Mouse (Mus musculus) forebrain, embryonic 15.5 days (tissue): ENCODE results near the gene Gjd3. TPM values are rescaled to one million over a fixed set of nuclear protein-coding genes. Genes with fewer than 3 reads are reported as not detected.

Experiments
- ATAC-seq: fragments of 200-750 bp; cut with Nextera tagmentation; replicated peaks from 2 replicates; pipeline ENCODE4 v1.8.0; 2017; ENCODE audit warnings: mild to moderate bottlenecking, moderate TSS enrichment, moderate library complexity
- H3K27ac ChIP-seq: fragments of 300-500 bp; sonication (generic); replicated peaks from 2 replicates; pipeline ENCODE4 v1.5.1; 2015; ENCODE audit warnings: mild to moderate bottlenecking, inconsistent platforms
- H3K27me3 ChIP-seq: fragments of 300-500 bp; sonication (generic); 2 replicates; pipeline ENCODE4 v1.6.1; 2015; ENCODE audit warnings: inconsistent platforms
- H3K36me3 ChIP-seq: fragments of 300-500 bp; sonication (generic); 2 replicates; pipeline ENCODE4 v1.6.1; 2015; ENCODE audit warnings: mild to moderate bottlenecking, inconsistent platforms
- H3K4me1 ChIP-seq: fragments of 300-500 bp; sonication (generic); 2 replicates; pipeline ENCODE4 v1.6.1; 2015; ENCODE audit warnings: inconsistent platforms
- H3K4me2 ChIP-seq: fragments of 300-500 bp; sonication (generic); replicated peaks from 2 replicates; pipeline ENCODE4 v1.6.1; 2015; ENCODE audit warnings: mild to moderate bottlenecking, inconsistent platforms
- H3K4me3 ChIP-seq: fragments of 300-500 bp; sonication (generic); 2 replicates; pipeline ENCODE4 v1.5.1; 2015; ENCODE audit warnings: mild to moderate bottlenecking, inconsistent platforms
- H3K9ac ChIP-seq: fragments of 300-500 bp; sonication (generic); replicated peaks from 2 replicates; pipeline ENCODE4 v1.6.1; 2015; ENCODE audit warnings: mild to moderate bottlenecking, inconsistent platforms
- H3K9me3 ChIP-seq: fragments of 300-500 bp; sonication (generic); 2 replicates; pipeline ENCODE4 v1.6.1; 2016; ENCODE audit warnings: inconsistent platforms
- WGBS: fragments of 180-500 bp; shearing (Covaris S2); methylation state at CpG from one replicate; pipeline ENCODE4 v1.1.7; 2015; ENCODE audit warnings: mixed read lengths; 5-methylcytosine and 5-hydroxymethylcytosine counted together
- polyA plus RNA-seq: library from polyadenylated mRNA; unstranded; fragments of >200 nt; fragmentation: Nextera tagmentation; extraction: Ambion mirVana; gene quantifications from 2 replicates; pipeline ENCODE4 v1.2.1, GENCODE M21; 2015

Gjd3 gene
- polyA plus RNA-seq, 1 experiment from 2014 or later = 0.62 TPM

DNA sequence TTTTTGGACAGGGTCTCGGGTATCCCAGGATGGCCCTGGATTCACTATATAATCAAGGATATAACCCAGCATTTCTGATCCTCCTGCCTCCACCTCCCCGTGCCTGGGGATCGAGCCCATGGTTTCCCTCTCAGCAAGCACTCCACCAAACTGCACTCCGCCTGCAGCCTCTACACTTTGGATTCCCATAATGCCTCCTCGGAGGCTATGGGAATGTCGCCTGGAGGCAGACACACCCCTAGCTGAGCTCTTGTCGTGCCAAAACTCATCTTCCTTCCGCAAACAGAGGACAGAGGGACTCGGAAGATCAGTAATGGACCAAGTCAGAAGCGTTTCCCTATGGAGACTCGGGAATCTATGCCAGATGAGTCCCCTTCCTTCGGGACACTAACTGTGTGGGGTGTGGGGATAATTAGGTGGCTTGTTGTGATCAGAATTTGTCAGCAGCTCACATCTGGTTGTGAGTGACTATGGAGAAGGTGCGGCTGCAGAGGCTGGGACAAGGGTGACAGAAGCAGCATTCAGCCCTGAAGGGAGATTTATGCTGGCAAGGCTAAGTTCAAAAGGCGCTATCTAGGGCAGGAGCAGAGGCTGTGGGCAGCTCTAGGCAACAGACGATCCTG, 4.2 kb downstream of the Gjd3 start:
- Histone ChIP-seq H3K36me3 (no peaks in the 10 kb centered on the region), H3K27ac (no peak overlapping the region), H3K9me3 (no peaks in the 10 kb centered on the region), H3K4me3 (no peak overlapping the region), H3K9ac (no peak overlapping the region), H3K27me3 (peaks cover 7% of the 10 kb centered on the region), H3K4me2 (no peak overlapping the region), H3K4me1 (peaks cover 11% of the 10 kb centered on the region)
- WGBS = 69% methylated on average over 15 of the region's 15 CpGs
- ATAC-seq = no peak

DNA sequence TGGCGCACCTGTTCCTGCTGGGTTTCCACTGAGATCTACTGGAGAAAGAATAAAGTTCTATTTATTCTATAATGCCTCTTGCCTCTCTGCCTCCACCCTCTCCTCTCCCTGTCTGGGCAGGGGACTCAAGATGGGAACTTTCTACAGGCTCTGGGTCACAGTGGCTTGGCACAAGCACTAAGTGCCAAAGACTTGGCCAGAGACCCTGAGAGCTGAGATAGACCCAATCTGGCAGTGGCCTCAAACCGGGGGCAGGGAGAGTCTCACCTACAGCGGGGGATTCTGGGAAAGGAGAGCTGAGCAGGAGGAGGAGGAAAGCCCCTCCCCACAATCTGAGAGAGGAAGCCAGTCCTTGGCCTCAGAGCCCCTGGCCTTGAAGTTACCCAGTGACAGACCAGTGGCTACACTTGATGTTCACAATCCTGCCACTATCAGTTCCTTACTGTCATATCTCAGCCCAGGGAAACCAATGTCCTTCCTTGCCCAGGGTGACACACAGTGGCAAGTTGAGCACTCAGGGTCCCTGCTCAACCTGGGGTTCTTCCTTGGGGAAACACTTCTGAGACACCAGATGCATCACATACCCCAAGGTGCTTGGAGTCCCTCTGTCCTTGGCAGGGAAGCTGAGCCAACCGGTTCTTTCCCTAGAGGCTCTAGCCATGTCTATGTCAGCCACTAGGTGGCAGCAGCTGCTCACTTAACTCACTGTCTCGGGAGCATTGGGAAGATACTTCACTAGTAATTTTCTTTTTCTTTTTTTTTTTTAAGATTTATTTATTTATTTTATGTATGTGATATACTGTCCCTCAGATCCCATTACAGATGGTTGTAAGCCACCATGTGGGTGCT, 7.7 kb downstream of the Gjd3 start:
- H3K4me2 ChIP-seq = no peak overlapping the region
- no peak for ATAC-seq
- no peaks in the 10 kb centered on the region; the same call in 1 of the 2 replicates for H3K27me3 ChIP-seq
- H3K36me3 ChIP-seq = 0 out of 2 replicates have a peak, but pooled peaks cover 5% of the 10 kb centered on the region
- H3K4me3 ChIP-seq = no peak overlapping the region
- 53% methylated on average over 5 of the region's 5 CpGs for WGBS
- H3K27ac ChIP-seq = no peak overlapping the region
- no peak overlapping the region for H3K9ac ChIP-seq
- no peaks in the 10 kb centered on the region for H3K9me3 ChIP-seq
- peaks cover 20% of the 10 kb centered on the region for H3K4me1 ChIP-seq

GRCm38 (mm10) chr11:98974213-98974612, 8.6 kb downstream of the Gjd3 start:
- no peak overlapping the region for H3K27ac ChIP-seq
- WGBS = 83% methylated on average over 6 of the region's 6 CpGs
- H3K9me3 ChIP-seq = no peaks in the 10 kb centered on the region
- no peak overlapping the region for H3K4me2 ChIP-seq
- H3K4me1 ChIP-seq = peaks cover 29% of the 10 kb centered on the region
- ATAC-seq = no peak
- H3K4me3 ChIP-seq = no peak overlapping the region
- H3K36me3 ChIP-seq = 0 out of 2 replicates have a peak, but pooled peaks cover 5% of the 10 kb centered on the region
- H3K9ac ChIP-seq = no peak overlapping the region
- H3K27me3 ChIP-seq = no peaks in the 10 kb centered on the region; the same call in 1 of the 2 replicates

- Histone ChIP-seq H3K4me1 (peaks cover 35% of the 10 kb centered on the region), H3K27me3 (no peaks in the 10 kb centered on the region), H3K4me2 (no peak overlapping the region), H3K9ac (no peak overlapping the region), H3K9me3 (no peaks in the 10 kb centered on the region), H3K4me3 (no peak overlapping the region), H3K27ac (no peak overlapping the region), H3K36me3 (0 out of 2 replicates have a peak, but pooled peaks cover 5% of the 10 kb centered on the region)
- WGBS = 87% methylated on average over 14 of the region's 14 CpGs
- no peak for ATAC-seq
Observed at GRCm38 (mm10) chr11:98973584-98973983, 9.2 kb downstream of the Gjd3 start.

DNA sequence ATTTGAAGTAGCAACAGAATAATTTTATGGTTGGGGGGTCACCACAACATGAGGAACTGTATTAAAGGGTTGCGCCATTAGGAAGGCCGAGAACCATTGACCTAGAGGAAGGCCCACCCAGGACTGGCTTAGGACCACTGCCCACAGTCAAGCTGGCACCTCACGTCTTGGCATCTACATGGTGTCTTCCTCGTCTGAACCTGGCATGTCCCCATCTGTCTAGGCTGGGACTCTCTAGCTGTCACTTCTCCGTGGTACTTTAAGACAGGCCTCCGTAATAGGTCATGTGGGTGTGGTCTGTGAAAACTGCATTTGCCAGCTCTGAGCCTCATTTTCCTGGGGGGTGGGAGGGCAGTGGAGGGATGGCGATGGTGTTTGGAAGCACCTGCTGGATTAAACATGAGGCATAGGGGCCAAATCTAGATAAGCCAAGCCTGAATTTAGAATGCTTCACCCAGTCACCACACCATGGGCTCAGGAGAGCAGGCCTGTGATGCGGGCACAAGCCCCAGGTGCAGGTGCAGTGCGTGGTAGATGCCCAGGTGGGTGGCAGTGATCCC, 9.9 kb downstream of the Gjd3 start:
- no peaks in the 10 kb centered on the region for H3K27me3 ChIP-seq
- no peak for ATAC-seq
- H3K9ac ChIP-seq = no peak overlapping the region
- H3K4me2 ChIP-seq = no peak overlapping the region
- H3K4me1 ChIP-seq = peaks cover 42% of the 10 kb centered on the region
- no peaks in the 10 kb centered on the region for H3K9me3 ChIP-seq
- no peak overlapping the region for H3K27ac ChIP-seq
- H3K36me3 ChIP-seq = 0 out of 2 replicates have a peak, but pooled peaks cover 5% of the 10 kb centered on the region
- no peak overlapping the region for H3K4me3 ChIP-seq
- WGBS = 83% methylated on average over 9 of the region's 9 CpGs

GRCm38 (mm10) chr11:98972215-98972614, 10.6 kb downstream of the Gjd3 start:
- H3K9ac ChIP-seq = no peak overlapping the region
- 0 out of 2 replicates have a peak, but pooled peaks cover 5% of the 10 kb centered on the region for H3K36me3 ChIP-seq
- no peaks in the 10 kb centered on the region for H3K9me3 ChIP-seq
- peaks cover 49% of the 10 kb centered on the region for H3K4me1 ChIP-seq
- WGBS = 53% methylated on average over 9 of the region's 9 CpGs
- H3K4me3 ChIP-seq = no peak overlapping the region
- H3K27me3 ChIP-seq = no peaks in the 10 kb centered on the region
- no peak overlapping the region for H3K27ac ChIP-seq
- H3K4me2 ChIP-seq = no peak overlapping the region
- ATAC-seq = no peak; the same call in 1 of the 2 replicates

GRCm38 (mm10) chr11:98971316-98972031, 11.3 kb downstream of the Gjd3 start:
- Histone ChIP-seq H3K4me2 (no peak overlapping the region), H3K9ac (no peak overlapping the region), H3K36me3 (0 out of 2 replicates have a peak, but pooled peaks cover 5% of the 10 kb centered on the region), H3K9me3 (no peaks in the 10 kb centered on the region), H3K27me3 (no peaks in the 10 kb centered on the region), H3K4me1 (peaks cover 57% of the 10 kb centered on the region), H3K4me3 (no peak overlapping the region), H3K27ac (peak overlapping the region; percentile 95)
- ATAC-seq = no peak
- 62% methylated on average over 23 of the region's 23 CpGs for WGBS

- H3K4me1 ChIP-seq = peaks cover 68% of the 10 kb centered on the region
- no peaks in the 10 kb centered on the region for H3K27me3 ChIP-seq
- no peak overlapping the region; the same call in 1 of the 2 replicates for H3K9ac ChIP-seq
- H3K27ac ChIP-seq = peak overlapping the region; percentile 95
- no peak overlapping the region for H3K4me3 ChIP-seq
- H3K4me2 ChIP-seq = peak overlapping the region; percentile 43
- WGBS = 42% methylated on average over 29 of the region's 29 CpGs
- H3K36me3 ChIP-seq = 0 out of 2 replicates have a peak, but pooled peaks cover 5% of the 10 kb centered on the region
- H3K9me3 ChIP-seq = no peaks in the 10 kb centered on the region
- ATAC-seq = 0 out of 2 replicates have a peak, but pooled peaks have one; percentile 12
Observed at GRCm38 (mm10) chr11:98970191-98970925, 12.5 kb downstream of the Gjd3 start.

GRCm38 (mm10) chr11:98969496-98969927, 13.3 kb downstream of the Gjd3 start:
- ATAC-seq = peak; percentile 70
- peak overlapping the region; percentile 18; the same call in 1 of the 2 replicates for H3K4me3 ChIP-seq
- H3K9ac ChIP-seq = no peak overlapping the region; the same call in 1 of the 2 replicates
- H3K36me3 ChIP-seq = 0 out of 2 replicates have a peak, but pooled peaks cover 5% of the 10 kb centered on the region
- WGBS = 8% methylated on average over 16 of the region's 17 CpGs
- H3K4me2 ChIP-seq = peak overlapping the region; percentile 43
- peak overlapping the region; percentile 95 for H3K27ac ChIP-seq
- no peaks in the 10 kb centered on the region for H3K27me3 ChIP-seq
- no peaks in the 10 kb centered on the region for H3K9me3 ChIP-seq
- peaks cover 76% of the 10 kb centered on the region for H3K4me1 ChIP-seq

- Histone ChIP-seq H3K4me3 (peak overlapping the region; percentile 18; the same call in 1 of the 2 replicates), H3K9ac (peak overlapping the region; percentile 9; the same call in 1 of the 2 replicates), H3K9me3 (no peaks in the 10 kb centered on the region), H3K4me2 (peak overlapping the region; percentile 43), H3K27ac (peak overlapping the region; percentile 95), H3K27me3 (no peaks in the 10 kb centered on the region), H3K36me3 (0 out of 2 replicates have a peak, but pooled peaks cover 5% of the 10 kb centered on the region), H3K4me1 (peaks cover 82% of the 10 kb centered on the region)
- 2% methylated on average over 20 of the region's 20 CpGs for WGBS
- peak; percentile 42 for ATAC-seq
Observed at GRCm38 (mm10) chr11:98968716-98969495, 13.9 kb downstream of the Gjd3 start.
